Mouse (Mus musculus) urinary bladder, postnatal 10 days (tissue): ENCODE data around the gene Ascl2.

Experiments
- DNase-seq: peaks from one replicate; pipeline ENCODE4 v3.0.0; 2022; ENCODE audit warnings: low spot score

Gene Ascl2

DNA sequence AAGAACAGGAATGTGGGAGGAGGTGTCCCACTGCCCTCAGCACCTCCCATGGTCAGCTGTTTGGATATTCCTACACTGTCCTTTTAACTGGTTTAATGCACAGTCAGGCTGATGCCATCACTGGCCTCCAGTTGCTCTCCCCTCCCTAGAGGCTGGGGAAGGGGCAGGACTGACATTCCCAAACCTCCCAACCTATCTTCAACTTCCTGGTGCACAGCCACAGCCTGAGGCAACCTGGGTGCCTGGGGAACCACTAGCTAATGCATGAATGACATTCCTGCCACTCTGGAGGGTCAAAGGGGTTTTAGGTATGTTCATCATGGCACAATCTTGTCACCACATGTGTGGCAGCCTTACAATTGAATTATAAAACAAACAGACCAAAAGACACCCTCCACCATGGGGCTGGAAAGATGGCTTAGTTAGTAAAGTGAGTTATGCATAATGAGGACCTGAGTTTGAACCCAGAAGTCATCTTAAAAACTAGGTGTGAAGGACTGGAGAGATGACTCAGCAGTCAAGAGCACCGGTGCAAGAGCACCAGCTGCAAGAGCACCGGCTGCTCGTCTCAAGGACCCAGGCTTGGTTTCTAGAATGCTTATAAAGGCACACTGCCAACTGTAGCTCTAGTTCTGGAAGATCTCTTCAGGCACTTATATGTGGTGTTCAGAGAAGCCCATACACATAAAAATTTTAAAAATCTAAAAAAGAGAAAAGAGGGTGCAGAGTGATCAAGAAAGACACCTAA lies 28.5 kb upstream of the Ascl2 start:
- no peak for DNase-seq

- no peak for DNase-seq
These were observed 27.9 kb upstream of the Ascl2 start for GRCm38 (mm10) chr7:142996998-142997397.

GRCm38 (mm10) chr7:142995630-142996338 lies 26.7 kb upstream of the Ascl2 start:
- DNase-seq: no peak

DNA sequence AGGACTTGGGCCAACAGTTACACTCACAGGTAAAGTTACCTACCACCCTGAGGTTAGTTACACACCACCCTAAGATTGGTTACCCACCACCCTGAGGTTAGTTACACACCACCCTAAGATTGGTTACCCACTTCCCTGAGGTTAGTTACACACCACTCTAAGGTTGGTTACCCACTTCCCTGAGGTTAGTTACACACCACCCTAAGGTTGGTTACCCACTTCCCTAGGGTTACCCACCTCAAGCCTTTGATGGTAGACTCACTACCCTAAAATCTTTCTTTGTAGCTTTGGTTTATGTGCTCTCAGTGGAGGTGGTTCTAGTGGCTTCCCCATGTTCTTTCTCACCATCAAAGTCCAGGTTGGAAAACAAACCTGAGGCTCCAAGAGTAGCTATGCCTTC lies 25.9 kb upstream of the Ascl2 start:
- no peak for DNase-seq

DNA sequence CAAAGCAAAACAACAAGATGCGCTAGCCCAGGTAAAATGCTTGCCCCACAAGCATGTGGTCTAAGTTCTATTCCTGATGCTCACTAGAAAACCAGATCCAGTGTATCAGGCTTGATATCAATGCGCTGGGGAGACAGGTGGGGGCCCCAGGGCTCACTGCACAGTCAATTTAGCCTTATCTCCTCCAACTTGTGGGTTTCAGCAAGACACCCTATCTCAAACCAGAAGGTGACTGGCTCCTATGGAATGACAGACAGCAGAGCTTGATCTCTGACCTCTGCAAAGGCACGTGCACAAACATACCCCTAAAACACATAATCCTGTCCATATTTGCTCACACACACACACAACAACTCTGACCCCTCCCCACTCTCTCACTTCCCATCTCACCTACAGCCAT lies 18.7 kb upstream of the Ascl2 start:
- no peak for DNase-seq

DNA sequence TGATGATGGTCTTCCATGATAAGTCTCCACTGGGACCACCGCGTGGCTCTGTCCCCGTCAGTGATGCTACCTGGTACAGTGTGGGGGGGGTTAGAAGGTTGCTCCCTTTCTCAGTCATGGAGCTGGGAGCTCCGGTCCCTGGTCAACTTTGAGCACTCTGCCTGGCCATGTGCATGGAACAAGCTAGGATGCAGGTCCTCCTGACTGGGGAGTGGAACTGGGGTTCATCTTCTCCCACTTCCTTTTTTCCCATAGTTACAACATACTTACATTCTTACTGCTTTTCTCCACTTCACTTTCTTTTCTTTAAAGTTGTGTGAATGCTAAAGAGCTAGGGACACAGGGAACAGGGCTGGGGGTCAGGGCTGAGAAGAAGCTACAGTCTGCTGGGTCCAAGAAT lies 16.1 kb upstream of the Ascl2 start:
- no peak for DNase-seq

- DNase-seq: no peak
These were observed 12.8 kb upstream of the Ascl2 start for GRCm38 (mm10) chr7:142981908-142982307.

GRCm38 (mm10) chr7:142967884-142968808 lies 918 bp downstream of the Ascl2 start:
- peak; percentile 18 for DNase-seq

DNA sequence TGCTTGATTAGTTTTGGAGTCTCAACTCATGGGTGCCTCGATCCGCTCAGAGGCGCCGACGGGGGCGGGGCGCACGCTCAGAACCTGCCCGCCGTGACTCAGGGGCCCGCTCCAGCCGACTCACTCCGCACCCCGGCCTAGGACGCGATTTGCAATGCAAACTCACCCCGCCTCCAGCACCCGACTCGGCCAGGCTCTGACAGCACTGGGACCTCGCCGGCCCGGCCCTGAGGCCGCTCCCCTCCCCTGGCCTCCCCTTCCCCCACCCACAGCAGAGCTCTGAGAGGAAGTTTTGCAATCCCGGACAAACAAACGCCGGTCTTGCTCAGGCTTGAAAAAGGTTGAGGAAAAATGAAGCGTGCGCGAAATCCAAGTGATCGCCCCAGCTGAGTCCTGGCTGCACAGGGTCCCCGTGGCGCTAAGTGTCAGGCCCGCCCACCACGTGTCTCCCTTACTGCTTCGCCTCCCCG lies 1.6 kb downstream of the Ascl2 start:
- peak; percentile 37 for DNase-seq

DNA sequence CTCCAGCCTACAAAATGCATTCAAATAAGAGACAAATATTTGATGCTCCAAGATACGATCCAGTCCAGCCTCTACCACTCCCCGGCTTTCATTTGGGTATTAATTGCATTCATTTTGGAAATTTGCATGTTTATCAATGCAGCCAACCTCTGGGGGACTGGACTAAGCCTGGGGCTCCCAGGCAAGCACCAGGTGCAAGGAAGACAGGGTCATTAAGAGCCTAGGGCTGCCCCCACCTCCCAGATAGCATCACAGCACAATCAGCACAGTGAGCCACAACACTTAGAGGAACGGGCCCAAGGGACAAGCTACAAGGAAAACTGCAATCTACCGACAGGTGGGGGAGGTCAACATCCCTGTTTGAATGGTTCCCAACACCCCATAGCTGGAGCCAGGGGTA lies 9.3 kb downstream of the Ascl2 start:
- no peak for DNase-seq

GRCm38 (mm10) chr7:142958817-142959216 lies 10.2 kb downstream of the Ascl2 start:
- no peak for DNase-seq

DNA sequence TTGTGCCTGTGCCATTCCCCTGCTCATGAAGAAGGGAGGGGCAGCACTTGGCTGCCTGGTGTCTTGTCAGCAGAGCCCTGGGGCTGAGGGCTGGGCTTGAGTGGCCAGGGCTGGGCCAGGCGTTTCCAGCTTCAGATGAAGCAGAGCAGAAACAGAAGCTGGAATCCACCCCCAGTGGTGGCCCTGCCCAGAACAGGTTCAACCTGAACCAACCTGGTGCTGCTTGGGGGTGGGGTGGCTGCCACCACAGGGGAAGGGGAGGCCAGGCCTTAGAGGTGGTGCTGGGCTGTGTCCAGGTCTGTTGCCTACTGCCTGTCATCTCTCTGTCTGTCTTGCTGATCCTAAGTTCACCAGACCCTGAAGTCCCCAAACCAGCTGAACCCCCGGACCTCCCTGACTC lies 13.0 kb downstream of the Ascl2 start:
- DNase-seq: no peak

GRCm38 (mm10) chr7:142949568-142949967 lies 19.5 kb downstream of the Ascl2 start:
- no peak for DNase-seq

DNA sequence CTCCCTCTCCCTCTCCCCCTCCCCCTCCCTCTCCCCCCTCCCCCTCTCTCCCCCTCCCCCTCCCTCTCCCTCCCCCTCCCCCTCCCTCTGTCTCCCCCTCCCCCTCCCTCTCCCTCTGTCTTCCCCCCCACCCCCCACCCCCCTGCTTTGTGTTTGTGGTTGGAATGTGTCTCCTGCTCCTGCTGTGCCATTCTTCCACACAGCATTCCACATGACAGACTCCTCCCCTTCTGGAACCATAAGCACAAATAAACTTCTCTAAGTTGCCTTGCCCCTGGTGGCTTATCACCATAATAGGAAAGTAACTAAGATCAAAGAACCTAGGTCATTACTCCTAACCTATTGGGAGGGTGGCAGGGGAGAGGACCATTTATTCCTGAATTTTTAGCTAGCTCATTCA lies 31.4 kb downstream of the Ascl2 start:
- no peak for DNase-seq

DNA sequence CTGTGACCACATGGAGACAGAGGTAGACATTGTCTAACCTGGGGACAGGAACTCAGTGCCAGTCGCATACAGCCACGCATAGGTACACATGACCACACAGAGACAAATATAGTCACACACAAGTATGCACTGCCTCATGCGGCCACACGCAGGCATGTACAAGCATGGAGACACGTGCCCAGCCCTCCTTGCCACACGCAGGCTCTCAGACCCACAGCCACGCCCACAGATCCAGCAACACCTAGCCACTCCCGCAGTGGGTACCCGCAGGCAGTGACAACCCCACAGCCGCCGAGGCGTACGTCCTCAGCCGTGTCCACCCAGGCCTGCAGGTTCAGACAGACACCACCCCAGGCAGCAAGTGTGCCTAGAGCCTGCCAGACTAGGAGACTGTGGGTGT lies 33.4 kb downstream of the Ascl2 start:
- DNase-seq: no peak

GRCm38 (mm10) chr7:142932469-142932868 lies 36.6 kb downstream of the Ascl2 start:
- DNase-seq: no peak

DNA sequence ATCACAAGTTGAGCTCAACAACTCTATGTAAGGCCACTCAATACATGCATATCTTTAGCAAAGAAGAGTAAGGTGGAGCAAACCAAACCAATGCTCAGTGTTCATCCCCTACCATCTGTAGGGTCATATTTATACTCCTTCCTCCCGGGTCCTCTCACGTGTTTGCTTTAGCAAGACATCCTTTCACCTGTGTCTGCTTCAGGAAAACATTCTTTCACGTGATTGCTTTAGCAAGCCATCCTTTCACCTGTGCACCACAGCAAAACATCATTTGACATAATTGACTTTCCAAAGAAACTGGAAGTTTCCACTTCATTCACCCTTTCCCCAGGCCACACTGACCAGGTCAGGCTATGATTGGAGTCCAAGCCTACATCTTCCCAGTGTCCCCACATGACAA lies 38.0 kb downstream of the Ascl2 start, which contains the start of gene Th:
Gene Th, minus strand, starts transcription at position 101 of the 400 bp plus-strand sequence.
- no peak for DNase-seq

DNA sequence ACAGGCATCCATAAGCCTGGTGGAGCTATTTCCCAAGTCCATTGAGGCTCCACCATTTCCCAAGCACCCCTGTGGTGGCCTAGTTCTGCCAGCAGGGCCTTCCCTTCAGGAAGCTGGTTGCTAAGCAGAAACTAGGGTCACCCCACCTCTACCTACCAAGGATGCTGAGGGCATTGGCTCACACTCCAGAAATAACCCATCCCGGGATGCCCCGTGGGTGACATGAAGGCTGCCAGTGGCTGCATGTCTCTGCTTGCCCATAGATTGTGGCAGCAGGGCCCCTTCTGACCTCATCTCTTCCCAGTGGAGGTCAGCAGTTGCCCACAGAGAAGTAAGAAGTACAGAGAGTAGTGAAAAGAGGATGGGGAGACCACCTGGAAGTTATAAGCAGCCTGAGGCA lies 39.5 kb downstream of the Ascl2 start:
- no peak for DNase-seq

DNA sequence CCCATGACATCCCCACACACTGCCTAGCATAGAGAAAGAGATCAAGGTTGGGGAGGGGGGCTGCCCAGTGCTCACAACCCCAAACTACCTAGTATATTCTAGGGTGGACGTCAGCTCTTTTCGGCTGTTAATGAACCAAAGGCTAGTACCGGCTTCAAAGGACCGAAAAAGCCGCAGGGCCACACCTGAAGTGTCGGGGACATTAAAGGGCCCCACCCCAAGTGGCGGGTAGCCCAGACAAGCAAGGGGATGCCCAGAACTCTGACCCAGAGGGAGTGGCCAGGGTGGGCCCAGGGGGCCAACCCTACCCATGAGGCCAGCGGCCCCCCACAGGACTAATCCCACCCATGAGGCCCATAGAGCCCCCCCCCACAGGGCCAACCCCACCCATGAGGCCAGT lies 41.8 kb downstream of the Ascl2 start:
- no peak for DNase-seq

DNA sequence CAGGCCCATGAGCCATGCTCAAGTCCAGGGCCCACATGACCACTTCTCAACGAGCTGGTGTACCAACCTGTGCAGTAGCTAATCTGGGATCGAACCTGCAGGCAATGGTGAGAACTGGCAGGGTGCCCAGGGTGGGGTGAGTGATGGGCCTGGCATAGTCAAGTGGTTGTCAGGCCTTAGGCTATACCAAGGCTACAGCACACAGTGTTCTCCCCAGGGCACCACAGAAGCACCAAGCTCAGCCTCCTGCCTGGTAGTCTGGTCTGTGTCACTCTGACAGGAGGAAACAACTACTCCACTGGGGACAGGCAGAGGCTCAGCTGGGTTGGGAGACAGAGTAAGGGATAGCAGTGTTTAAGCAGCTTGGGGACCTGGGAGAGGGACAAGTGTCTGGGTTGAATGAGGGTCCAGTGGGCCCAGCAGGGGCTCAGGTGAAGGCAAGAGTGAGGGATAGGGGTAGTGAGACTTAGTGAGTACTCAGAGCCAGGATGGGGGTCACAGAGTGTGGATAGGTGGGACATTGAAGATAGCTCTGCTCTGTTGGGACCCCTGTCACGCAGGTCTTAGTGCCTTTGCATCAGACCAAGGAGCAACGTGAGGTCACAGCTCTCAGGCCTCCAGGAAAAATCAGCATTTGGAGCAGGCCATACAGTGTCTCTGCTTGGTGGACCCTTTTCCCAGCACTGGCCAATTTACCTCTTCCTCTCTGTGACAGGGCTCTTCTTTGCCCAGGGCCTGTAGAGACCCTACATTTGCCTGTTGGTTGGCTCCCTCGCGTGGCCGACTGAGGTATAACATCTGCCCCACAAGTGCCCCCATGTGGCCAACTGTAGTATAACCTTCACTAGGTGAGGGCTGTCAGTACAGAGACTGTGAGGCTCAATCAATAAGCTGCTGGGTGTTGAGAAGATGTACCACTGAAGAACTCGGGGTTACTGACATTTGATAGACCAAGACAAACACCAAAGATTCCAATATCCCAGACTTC lies 50.1 kb downstream of the Ascl2 start:
- peak; percentile 35 for DNase-seq

DNA sequence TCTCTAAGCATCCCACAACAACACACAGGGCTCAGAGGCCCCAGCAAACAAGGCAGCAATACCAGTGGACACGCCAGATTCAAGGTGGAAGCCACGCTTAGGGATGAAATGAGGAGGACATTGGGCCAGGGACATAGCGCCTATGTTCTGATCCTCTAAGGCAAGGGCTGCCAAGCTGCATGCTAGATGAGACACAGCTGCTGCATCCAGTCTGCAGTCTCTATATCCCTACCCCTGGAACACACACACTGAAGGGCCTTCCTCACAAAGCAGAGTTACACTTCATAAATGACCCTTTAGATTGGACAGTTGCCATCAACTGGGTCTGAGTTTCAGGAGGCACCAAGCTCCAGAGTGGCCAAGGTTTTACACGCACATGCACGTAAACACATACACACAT lies 51.4 kb downstream of the Ascl2 start:
- no peak for DNase-seq
